Mouse (Mus musculus): Measurements from ENCODE around the gene Clasrp. TPM values are rescaled to one million over a fixed set of nuclear protein-coding genes. Genes with fewer than 3 reads are reported as not detected.

Gene Clasrp
- polyA plus RNA-seq, 1 experiment from 2014 or later = 66.1 TPM

DNA sequence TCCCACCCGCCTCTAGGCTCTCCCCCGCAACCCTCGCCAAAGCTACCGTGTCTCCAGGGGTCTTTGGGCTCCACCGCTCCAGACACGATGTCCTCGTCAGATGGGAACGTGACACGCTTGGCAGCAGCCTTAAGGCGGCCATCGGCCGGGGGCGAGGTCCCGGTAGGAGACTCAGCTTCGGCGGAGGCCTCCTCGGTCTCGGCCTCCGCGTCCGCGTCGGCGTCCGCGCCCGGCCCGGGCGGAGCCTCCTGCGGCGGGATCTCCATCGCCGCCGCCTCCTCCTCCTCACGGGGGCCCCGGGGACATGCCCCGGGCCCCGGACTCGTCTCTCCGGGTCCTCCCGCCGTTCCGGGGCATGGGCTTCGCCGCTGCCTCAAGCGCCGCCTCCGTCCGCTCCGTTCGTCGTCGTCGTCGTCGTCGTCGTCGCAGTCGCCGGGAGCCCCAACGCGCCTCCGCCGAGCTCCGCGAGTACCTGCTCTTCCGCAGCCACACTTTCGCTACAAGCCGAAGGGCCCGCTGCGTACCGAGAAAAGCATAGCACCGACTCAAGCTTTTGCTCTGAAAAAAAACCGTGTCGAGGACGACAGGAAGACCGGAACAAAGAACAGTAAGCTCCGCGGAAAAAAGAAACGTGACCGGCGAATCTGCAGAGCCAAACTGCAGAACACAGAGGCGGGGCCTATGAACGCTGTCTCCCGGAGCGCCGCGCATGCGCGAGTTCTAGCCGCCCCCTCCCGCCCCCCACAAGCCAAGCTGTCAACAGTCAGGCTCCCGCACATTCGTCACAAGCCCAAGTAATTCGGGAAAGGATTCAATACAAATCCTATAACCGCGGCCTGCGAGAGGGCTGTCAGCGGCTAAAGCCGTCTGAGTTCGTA is 42.3 kb downstream of the Clasrp start:
- peaks cover 22% of the 10 kb centered on the region for H3K36me3 ChIP-seq
- peaks cover 52% of the 10 kb centered on the region for H3K4me1 ChIP-seq
- H3K9me3 ChIP-seq (replicated peaks) = no peaks in the 10 kb centered on the region
- peak overlapping the region; percentile 99 for H3K9ac ChIP-seq
- under 1% methylated on average over 82 of the region's 102 CpGs for WGBS
- H3K4me2 ChIP-seq (replicated peaks) = peak overlapping the region; percentile 90
- ATAC-seq (ENCODE audit: insufficient number of reproducible peaks, low FRiP score, low TSS enrichment, low read depth) = peak; percentile 86
- H3K27me3 ChIP-seq = no peaks in the 10 kb centered on the region
- H3K27ac ChIP-seq (replicated peaks) = peak overlapping the region; percentile 95
- H3K4me3 ChIP-seq (replicated peaks) = peak overlapping the region; percentile 99

DNA sequence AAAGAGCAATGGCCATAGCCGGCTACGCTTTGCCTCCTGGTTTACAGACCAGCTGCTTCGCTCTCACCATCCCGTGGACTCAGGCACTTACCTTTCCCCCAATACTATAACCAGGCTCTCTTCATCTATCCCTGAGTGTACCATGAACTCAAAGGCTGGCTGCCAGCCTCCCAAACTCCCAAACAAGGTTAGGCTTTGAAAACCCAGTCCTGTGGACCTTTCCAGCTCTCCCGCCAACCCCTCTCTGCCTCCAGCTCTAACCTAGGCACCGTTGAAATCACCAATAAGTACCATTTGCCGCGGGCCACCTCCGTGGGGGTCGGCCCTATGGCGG is 42.9 kb downstream of the Clasrp start:
- Histone ChIP-seq H3K4me2 (replicated peaks) (peak overlapping the region; percentile 90), H3K4me3 (replicated peaks) (peak overlapping the region; percentile 99), H3K4me1 (peaks cover 52% of the 10 kb centered on the region), H3K9ac (peak overlapping the region; percentile 99), H3K27me3 (no peaks in the 10 kb centered on the region), H3K27ac (replicated peaks) (peak overlapping the region; percentile 95), H3K9me3 (replicated peaks) (no peaks in the 10 kb centered on the region), H3K36me3 (peaks cover 19% of the 10 kb centered on the region)
- WGBS = 1% methylated on average over 11 of the region's 11 CpGs
- ATAC-seq (ENCODE audit: insufficient number of reproducible peaks, low FRiP score, low TSS enrichment, low read depth) = no peak

DNA sequence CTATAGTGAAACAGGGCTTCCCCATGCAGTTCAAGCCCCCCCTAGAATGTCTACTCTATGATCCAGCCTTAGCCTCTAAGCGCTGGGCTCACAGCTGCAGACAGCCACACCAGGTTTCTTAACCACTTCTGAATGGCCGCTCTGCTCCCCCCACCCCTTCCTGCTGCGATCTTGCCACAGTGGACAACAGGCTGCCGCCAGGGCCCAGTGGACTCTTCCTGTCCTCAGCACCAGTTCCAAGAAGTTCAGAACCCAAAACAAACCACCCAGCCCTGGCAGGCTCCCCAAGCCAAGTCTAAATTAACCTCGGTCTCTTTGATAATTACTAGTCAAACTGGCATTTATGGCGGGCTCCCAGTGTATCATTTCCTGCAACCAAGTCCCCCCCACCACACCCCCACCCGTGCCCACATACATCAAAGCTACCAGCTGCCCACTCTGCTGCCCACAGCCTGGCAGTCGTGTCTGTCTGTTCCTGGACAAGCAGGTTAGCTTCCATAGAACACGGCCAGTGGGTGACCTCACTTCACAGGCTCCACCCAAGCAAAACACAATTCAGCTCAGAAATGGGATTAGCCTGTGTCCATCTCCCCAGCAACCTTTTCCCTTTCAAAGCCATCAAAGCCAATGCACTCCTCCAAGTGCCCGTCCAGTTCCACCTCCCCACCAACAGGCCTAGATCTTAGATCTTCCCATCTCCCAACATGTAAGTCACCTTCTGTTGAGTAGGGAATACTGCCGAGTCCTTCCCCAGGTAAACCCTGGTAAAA is 43.6 kb downstream of the Clasrp start:
- peak; percentile 46; the same call in 1 of the 2 replicates for ATAC-seq (ENCODE audit: insufficient number of reproducible peaks, low FRiP score, low TSS enrichment, low read depth)
- Histone ChIP-seq H3K27ac (replicated peaks) (peak overlapping the region; percentile 95), H3K9ac (peak overlapping the region; percentile 99), H3K4me1 (peaks cover 52% of the 10 kb centered on the region), H3K4me3 (replicated peaks) (peak overlapping the region; percentile 99), H3K36me3 (peaks cover 24% of the 10 kb centered on the region), H3K9me3 (replicated peaks) (no peaks in the 10 kb centered on the region), H3K27me3 (no peaks in the 10 kb centered on the region), H3K4me2 (replicated peaks) (peak overlapping the region; percentile 90)
- WGBS = 24% methylated on average over 11 of the region's 11 CpGs

DNA sequence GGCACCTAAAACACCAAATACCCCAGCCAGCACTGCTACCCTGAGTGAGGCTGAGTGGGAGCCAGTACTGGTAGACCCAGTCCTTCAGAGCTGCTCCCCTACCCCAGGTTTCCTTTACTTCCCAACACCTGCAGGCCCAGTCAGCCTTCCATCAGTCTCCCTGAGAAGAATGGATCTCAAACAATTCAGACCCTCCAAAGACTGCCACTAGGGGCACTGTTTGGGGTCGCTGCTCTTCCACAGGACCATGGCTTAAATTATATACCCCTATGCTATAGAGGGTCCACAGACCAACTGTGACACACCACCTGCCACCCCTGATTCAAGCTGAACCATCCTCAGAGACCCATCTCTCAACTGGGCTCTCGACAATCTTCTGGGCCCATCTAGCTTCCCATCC is 45.3 kb downstream of the Clasrp start:
- H3K4me3 ChIP-seq (replicated peaks) = 0 out of 2 replicates have a peak overlapping the region, but pooled peaks have one; percentile 3
- no peak overlapping the region for H3K4me2 ChIP-seq (replicated peaks)
- H3K9me3 ChIP-seq (replicated peaks) = no peaks in the 10 kb centered on the region
- H3K27ac ChIP-seq (replicated peaks) = no peak overlapping the region
- peaks cover 8% of the 10 kb centered on the region for H3K36me3 ChIP-seq
- 51% methylated on average over 2 of the region's 2 CpGs for WGBS
- H3K9ac ChIP-seq = no peak overlapping the region
- no peak for ATAC-seq (ENCODE audit: insufficient number of reproducible peaks, low FRiP score, low TSS enrichment, low read depth)
- H3K4me1 ChIP-seq = peaks cover 55% of the 10 kb centered on the region
- H3K27me3 ChIP-seq = no peaks in the 10 kb centered on the region

DNA sequence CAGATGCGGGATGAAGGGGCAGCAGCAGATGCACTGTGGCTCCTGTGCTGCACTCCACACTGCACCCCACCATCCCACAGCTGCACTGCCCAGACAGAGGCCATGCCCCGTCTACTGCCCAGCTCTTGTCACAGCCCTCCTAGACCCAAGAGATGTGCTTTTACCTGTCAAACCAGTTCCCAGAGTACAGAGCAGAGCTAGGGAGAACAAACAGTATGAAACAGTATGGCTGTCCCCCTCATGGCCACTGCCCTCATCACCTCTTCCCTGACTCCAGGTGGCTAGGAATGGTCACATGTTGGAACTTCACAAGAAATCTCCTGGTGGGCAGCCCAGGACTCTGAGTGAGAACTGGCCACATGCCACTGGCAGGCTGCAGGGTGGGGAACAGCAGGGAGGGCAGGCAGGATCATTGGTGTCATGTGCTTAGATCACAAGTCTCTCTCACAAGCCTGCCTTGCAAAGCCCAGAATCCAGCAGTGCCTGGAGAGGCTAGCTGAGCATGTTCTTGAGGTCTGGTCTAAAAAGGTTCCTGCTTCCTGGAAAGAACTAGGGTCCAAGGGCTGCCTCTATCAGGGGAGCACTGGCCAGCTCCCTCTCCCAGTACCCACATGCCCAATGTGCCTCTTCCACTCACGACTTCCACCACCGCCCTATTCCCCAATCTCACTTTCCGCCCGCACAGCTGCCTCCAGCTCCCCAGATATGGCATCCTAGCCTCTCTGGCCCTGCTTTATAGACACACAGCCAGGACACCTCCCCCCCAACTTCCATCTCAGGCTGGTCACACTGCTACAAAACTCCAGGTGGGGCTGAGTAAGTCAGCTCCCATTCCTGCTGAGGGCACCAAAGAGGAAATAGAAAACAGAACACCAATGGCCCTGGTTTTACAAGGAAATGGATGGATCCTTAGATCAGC is 46.0 kb downstream of the Clasrp start:
- H3K9me3 ChIP-seq (replicated peaks) = no peaks in the 10 kb centered on the region
- no peak overlapping the region for H3K27ac ChIP-seq (replicated peaks)
- no peaks in the 10 kb centered on the region for H3K27me3 ChIP-seq
- H3K4me2 ChIP-seq (replicated peaks) = no peak overlapping the region
- peaks cover 7% of the 10 kb centered on the region; the same call in 1 of the 2 replicates for H3K36me3 ChIP-seq
- 94% methylated on average over 6 of the region's 6 CpGs for WGBS
- H3K4me1 ChIP-seq = peaks cover 49% of the 10 kb centered on the region
- no peak for ATAC-seq (ENCODE audit: insufficient number of reproducible peaks, low FRiP score, low TSS enrichment, low read depth)
- no peak overlapping the region for H3K9ac ChIP-seq
- no peak overlapping the region for H3K4me3 ChIP-seq (replicated peaks)

DNA sequence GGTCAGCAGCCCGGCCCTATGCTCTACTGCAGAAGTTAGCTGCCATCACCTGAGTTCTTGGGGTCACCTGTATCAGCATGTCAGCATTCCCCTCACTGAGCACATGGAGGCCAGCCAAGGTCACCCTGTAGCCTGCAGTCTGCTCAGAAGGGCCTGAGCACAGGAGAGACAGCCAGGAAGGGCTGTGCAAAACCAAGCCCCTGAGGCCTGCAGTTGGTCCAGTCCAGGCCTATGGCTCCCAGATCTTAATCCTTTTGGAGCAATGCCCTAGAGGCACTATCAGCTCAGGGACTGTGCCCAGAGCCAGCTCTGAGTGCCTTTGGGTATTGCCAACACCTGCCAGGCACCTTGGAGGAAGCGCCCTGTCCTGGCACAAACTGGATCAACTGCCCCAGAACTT is 47.2 kb downstream of the Clasrp start:
- ATAC-seq (ENCODE audit: insufficient number of reproducible peaks, low FRiP score, low TSS enrichment, low read depth) = no peak
- 92% methylated on average over 2 of the region's 2 CpGs for WGBS
- Histone ChIP-seq H3K4me3 (replicated peaks) (no peak overlapping the region), H3K27ac (replicated peaks) (no peak overlapping the region), H3K4me1 (peaks cover 46% of the 10 kb centered on the region), H3K27me3 (no peaks in the 10 kb centered on the region), H3K9me3 (replicated peaks) (no peaks in the 10 kb centered on the region), H3K36me3 (peaks cover 7% of the 10 kb centered on the region; the same call in 1 of the 2 replicates), H3K4me2 (replicated peaks) (no peak overlapping the region), H3K9ac (no peak overlapping the region)

DNA sequence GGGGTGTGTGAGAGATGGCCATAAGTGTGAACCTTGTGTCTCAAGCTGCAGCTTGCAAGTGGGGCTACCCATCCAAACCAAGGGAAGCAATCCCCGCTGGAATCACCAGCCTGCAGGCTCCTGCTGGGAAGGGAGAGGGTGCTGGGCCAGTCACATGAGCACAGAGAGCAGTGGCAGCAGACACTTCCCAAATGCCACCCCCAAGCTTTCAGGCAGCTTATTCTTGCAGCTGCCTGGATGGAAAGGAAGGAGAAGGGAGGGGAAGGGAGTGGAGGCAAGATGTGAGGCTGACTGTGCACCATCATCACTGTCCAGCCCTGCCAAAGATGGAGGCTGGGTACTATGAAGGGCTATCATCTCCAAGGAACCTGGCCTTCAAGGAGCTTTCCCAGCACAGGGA is 50.1 kb downstream of the Clasrp start:
- no peak overlapping the region for H3K4me2 ChIP-seq (replicated peaks)
- no peaks in the 10 kb centered on the region for H3K27me3 ChIP-seq
- H3K36me3 ChIP-seq = peaks cover 7% of the 10 kb centered on the region; the same call in 1 of the 2 replicates
- H3K9ac ChIP-seq = no peak overlapping the region
- H3K4me3 ChIP-seq (replicated peaks) = no peak overlapping the region
- ATAC-seq (ENCODE audit: insufficient number of reproducible peaks, low FRiP score, low TSS enrichment, low read depth) = no peak
- no peaks in the 10 kb centered on the region for H3K9me3 ChIP-seq (replicated peaks)
- 74% methylated on average over 1 of the region's 1 CpGs for WGBS
- H3K27ac ChIP-seq (replicated peaks) = no peak overlapping the region
- H3K4me1 ChIP-seq = peaks cover 28% of the 10 kb centered on the region

DNA sequence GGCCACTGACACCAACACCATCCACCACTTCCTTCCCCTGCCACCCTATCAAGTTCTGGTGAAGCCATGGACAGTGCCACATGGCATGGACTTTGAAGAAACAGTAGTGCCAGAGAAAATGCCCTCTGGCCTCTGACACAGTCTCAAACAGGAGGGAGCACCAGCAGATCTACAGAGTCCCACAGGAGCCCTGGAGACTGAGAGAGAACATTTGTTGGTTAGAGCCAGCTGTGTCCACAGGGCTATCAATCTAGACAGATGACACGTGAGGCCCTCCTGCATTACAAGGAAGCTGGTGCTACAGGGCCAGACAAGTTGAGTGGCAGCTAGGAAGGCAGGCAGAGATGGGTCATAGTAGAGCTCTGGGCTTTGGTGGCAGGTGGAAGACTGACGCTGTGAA is 51.8 kb downstream of the Clasrp start:
- Histone ChIP-seq H3K27ac (replicated peaks) (no peak overlapping the region), H3K4me1 (0 out of 2 replicates have a peak, but pooled peaks cover 17% of the 10 kb centered on the region), H3K9me3 (replicated peaks) (no peaks in the 10 kb centered on the region), H3K4me2 (replicated peaks) (no peak overlapping the region), H3K4me3 (replicated peaks) (no peak overlapping the region), H3K27me3 (no peaks in the 10 kb centered on the region), H3K9ac (no peak overlapping the region), H3K36me3 (peaks cover 7% of the 10 kb centered on the region; the same call in 1 of the 2 replicates)
- 75% methylated on average over 2 of the region's 2 CpGs for WGBS
- no peak for ATAC-seq (ENCODE audit: insufficient number of reproducible peaks, low FRiP score, low TSS enrichment, low read depth)

DNA sequence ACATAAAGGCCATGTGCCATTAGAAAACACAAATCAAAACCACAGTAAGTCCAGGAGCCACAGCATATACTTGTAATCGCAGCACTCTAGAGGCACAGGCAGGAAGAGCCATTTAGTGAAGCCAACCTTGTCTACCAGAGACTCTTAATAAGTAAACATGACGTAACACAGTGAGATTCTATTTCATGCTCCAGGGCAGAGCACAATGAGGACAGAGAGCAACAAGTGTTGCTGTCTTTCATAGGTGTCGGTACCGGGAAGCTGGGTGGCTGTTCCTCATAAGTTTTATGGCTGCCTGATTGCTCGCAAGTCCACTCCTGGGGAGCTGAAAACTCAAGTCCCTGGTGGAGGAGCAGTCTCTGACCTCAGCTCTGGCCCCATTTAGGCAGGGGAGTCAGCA is 52.7 kb downstream of the Clasrp start:
- no peak overlapping the region for H3K9ac ChIP-seq
- peaks cover 18% of the 10 kb centered on the region; the same call in 1 of the 2 replicates for H3K4me1 ChIP-seq
- H3K4me2 ChIP-seq (replicated peaks) = no peak overlapping the region
- no peaks in the 10 kb centered on the region for H3K27me3 ChIP-seq
- WGBS = 65% methylated on average over 5 of the region's 5 CpGs
- ATAC-seq (ENCODE audit: insufficient number of reproducible peaks, low FRiP score, low TSS enrichment, low read depth) = no peak
- H3K27ac ChIP-seq (replicated peaks) = no peak overlapping the region
- no peaks in the 10 kb centered on the region for H3K9me3 ChIP-seq (replicated peaks)
- peaks cover 7% of the 10 kb centered on the region; the same call in 1 of the 2 replicates for H3K36me3 ChIP-seq
- no peak overlapping the region for H3K4me3 ChIP-seq (replicated peaks)

DNA sequence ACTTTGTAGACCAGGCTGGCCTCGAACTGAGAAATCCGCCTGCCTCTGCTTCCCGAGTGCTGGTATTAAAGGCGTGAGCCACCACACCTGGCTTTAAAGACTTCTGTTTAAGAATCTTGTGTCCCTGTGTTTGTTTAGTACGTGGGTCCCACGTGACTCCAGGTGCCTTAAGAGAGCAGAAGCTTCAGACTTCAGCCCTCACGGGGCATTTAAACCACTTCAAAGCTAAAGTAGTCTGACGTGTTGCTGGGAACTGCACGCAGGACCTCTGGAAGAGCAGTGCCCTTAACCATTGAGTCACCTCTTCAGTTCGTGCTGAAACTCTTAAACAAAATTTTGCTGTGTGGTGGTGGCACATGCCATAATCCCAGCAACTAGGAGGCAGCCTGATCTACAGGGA is 54.9 kb downstream of the Clasrp start:
- ATAC-seq (ENCODE audit: insufficient number of reproducible peaks, low FRiP score, low TSS enrichment, low read depth) = no peak
- Histone ChIP-seq H3K4me2 (replicated peaks) (no peak overlapping the region), H3K36me3 (no peaks in the 10 kb centered on the region; the same call in 1 of the 2 replicates), H3K9ac (no peak overlapping the region), H3K4me1 (peaks cover 28% of the 10 kb centered on the region), H3K27me3 (no peaks in the 10 kb centered on the region), H3K4me3 (replicated peaks) (no peak overlapping the region), H3K27ac (replicated peaks) (no peak overlapping the region), H3K9me3 (replicated peaks) (no peaks in the 10 kb centered on the region)
- WGBS = 77% methylated on average over 10 of the region's 10 CpGs

All from embryonic facial prominence, embryonic 15.5 days (tissue).